Mouse (Mus musculus): ENCODE measurements at regions not wholly inside any gene's neighbourhood (a gene's known extent, or its start where the extent isn't known, plus 50 kb on each side); places are given as distances from the start of the nearest gene placed in this dataset.
"Not testable (repeated sequence)": the region's sequence is repeated elsewhere in the genome, so short reads cannot be mapped to it uniquely, and the experiment has no call there.

- H3K4me3 ChIP-seq (ENCODE audit: low read depth, low read length) = no peak overlapping the region
- H3K27me3 ChIP-seq (ENCODE audit: insufficient read depth, low read length) = no peaks in the 10 kb centered on the region
- TF ChIP-seq CTCF (IDR thresholded peaks at IDR 0.05) = no peak
- ATAC-seq (ENCODE audit: low FRiP score) (no peak), DNase-seq (ENCODE audit: low spot score) (peak; percentile 51)
- no peak overlapping the region for H3K4me2 ChIP-seq (ENCODE audit: low read depth, low read length, poor library complexity, severe bottlenecking)
- H3K9me3 ChIP-seq (ENCODE audit: low read length) = no peaks in the 10 kb centered on the region
- no peaks in the 10 kb centered on the region for H3K36me3 ChIP-seq (ENCODE audit: insufficient read depth, low read length)
- no peak overlapping the region for H3K27ac ChIP-seq (ENCODE audit: low read depth, low read length)
- WGBS = 34% methylated on average over 8 of the region's 8 CpGs
- no peak overlapping the region for H3K9ac ChIP-seq (replicated peaks; ENCODE audit: low read length, poor library complexity, severe bottlenecking)
- H3K4me1 ChIP-seq (ENCODE audit: insufficient read depth, low read length) = no peaks in the 10 kb centered on the region
Observed at GRCm38 (mm10) chr1:83970641-83971285, 393.2 kb downstream of the Pid1 start.

- H3K4me3 ChIP-seq (ENCODE audit: low read depth, low read length); H3K9me3 ChIP-seq (ENCODE audit: low read length); H3K27me3 ChIP-seq (ENCODE audit: insufficient read depth, low read length); H3K4me2 ChIP-seq (ENCODE audit: low read depth, low read length, poor library complexity, severe bottlenecking); H3K36me3 ChIP-seq (ENCODE audit: insufficient read depth, low read length); H3K27ac ChIP-seq (ENCODE audit: low read depth, low read length); ATAC-seq (ENCODE audit: low FRiP score); H3K4me1 ChIP-seq (ENCODE audit: insufficient read depth, low read length); DNase-seq (ENCODE audit: low spot score); H3K9ac ChIP-seq (replicated peaks; ENCODE audit: low read length, poor library complexity, severe bottlenecking): not testable (repeated sequence)
Observed at GRCm38 (mm10) chr1:83964631-83965030, 399.3 kb downstream of the Pid1 start.

- H3K4me3 ChIP-seq (ENCODE audit: low read depth, low read length) = no peak overlapping the region
- H3K4me2 ChIP-seq (ENCODE audit: low read depth, low read length, poor library complexity, severe bottlenecking) = no peak overlapping the region
- no peak overlapping the region for H3K27ac ChIP-seq (ENCODE audit: low read depth, low read length)
- H3K36me3 ChIP-seq (ENCODE audit: insufficient read depth, low read length) = no peaks in the 10 kb centered on the region
- no peaks in the 10 kb centered on the region for H3K4me1 ChIP-seq (ENCODE audit: insufficient read depth, low read length)
- no peak for TF ChIP-seq CTCF (IDR thresholded peaks at IDR 0.05)
- DNase-seq (ENCODE audit: low spot score) = no peak
- ATAC-seq (ENCODE audit: low FRiP score) = no peak
- no peaks in the 10 kb centered on the region for H3K9me3 ChIP-seq (ENCODE audit: low read length)
- H3K9ac ChIP-seq (replicated peaks; ENCODE audit: low read length, poor library complexity, severe bottlenecking) = no peak overlapping the region
- H3K27me3 ChIP-seq (ENCODE audit: insufficient read depth, low read length) = no peaks in the 10 kb centered on the region
- 95% methylated on average over 2 of the region's 2 CpGs for WGBS
Observed at GRCm38 (mm10) chr1:83961761-83962160, 402.2 kb downstream of the Pid1 start.

- no peaks in the 10 kb centered on the region for H3K36me3 ChIP-seq (ENCODE audit: insufficient read depth, low read length)
- no peak for ATAC-seq (ENCODE audit: low FRiP score)
- 73% methylated on average over 4 of the region's 4 CpGs for WGBS
- no peak for TF ChIP-seq CTCF (IDR thresholded peaks at IDR 0.05)
- no peak overlapping the region for H3K4me3 ChIP-seq (ENCODE audit: low read depth, low read length)
- H3K9me3 ChIP-seq (ENCODE audit: low read length) = no peaks in the 10 kb centered on the region
- no peak overlapping the region for H3K9ac ChIP-seq (replicated peaks; ENCODE audit: low read length, poor library complexity, severe bottlenecking)
- H3K4me2 ChIP-seq (ENCODE audit: low read depth, low read length, poor library complexity, severe bottlenecking) = no peak overlapping the region
- no peak for DNase-seq (ENCODE audit: low spot score)
- no peaks in the 10 kb centered on the region for H3K4me1 ChIP-seq (ENCODE audit: insufficient read depth, low read length)
- no peaks in the 10 kb centered on the region for H3K27me3 ChIP-seq (ENCODE audit: insufficient read depth, low read length)
- no peak overlapping the region for H3K27ac ChIP-seq (ENCODE audit: low read depth, low read length)
Observed at GRCm38 (mm10) chr1:83959756-83960155, 404.2 kb downstream of the Pid1 start.

- TF ChIP-seq CTCF (IDR thresholded peaks at IDR 0.05) = no peak
- ATAC-seq (ENCODE audit: low FRiP score) = no peak
- Histone ChIP-seq H3K4me2 (ENCODE audit: low read depth, low read length, poor library complexity, severe bottlenecking) (no peak overlapping the region), H3K4me3 (ENCODE audit: low read depth, low read length) (no peak overlapping the region), H3K9ac (replicated peaks; ENCODE audit: low read length, poor library complexity, severe bottlenecking) (no peak overlapping the region), H3K27me3 (ENCODE audit: insufficient read depth, low read length) (no peaks in the 10 kb centered on the region), H3K27ac (ENCODE audit: low read depth, low read length) (no peak overlapping the region), H3K36me3 (ENCODE audit: insufficient read depth, low read length) (no peaks in the 10 kb centered on the region), H3K9me3 (ENCODE audit: low read length) (no peaks in the 10 kb centered on the region), H3K4me1 (ENCODE audit: insufficient read depth, low read length) (no peaks in the 10 kb centered on the region)
- DNase-seq (ENCODE audit: low spot score) = no peak
- 87% methylated on average over 2 of the region's 2 CpGs for WGBS
Observed at GRCm38 (mm10) chr1:83922900-83923299, 441.1 kb downstream of the Pid1 start.

GRCm38 (mm10) chr1:83915454-83915853, 448.5 kb downstream of the Pid1 start:
- no peaks in the 10 kb centered on the region for H3K4me1 ChIP-seq (ENCODE audit: insufficient read depth, low read length)
- no peak overlapping the region for H3K4me3 ChIP-seq (ENCODE audit: low read depth, low read length)
- no peaks in the 10 kb centered on the region for H3K27me3 ChIP-seq (ENCODE audit: insufficient read depth, low read length)
- no peaks in the 10 kb centered on the region for H3K9me3 ChIP-seq (ENCODE audit: low read length)
- ATAC-seq (ENCODE audit: low FRiP score) (no peak), DNase-seq (ENCODE audit: low spot score) (no peak)
- H3K9ac ChIP-seq (replicated peaks; ENCODE audit: low read length, poor library complexity, severe bottlenecking) = no peak overlapping the region
- no peak for TF ChIP-seq CTCF (IDR thresholded peaks at IDR 0.05)
- WGBS = 80% methylated on average over 5 of the region's 5 CpGs
- H3K36me3 ChIP-seq (ENCODE audit: insufficient read depth, low read length) = no peaks in the 10 kb centered on the region
- H3K27ac ChIP-seq (ENCODE audit: low read depth, low read length) = no peak overlapping the region
- H3K4me2 ChIP-seq (ENCODE audit: low read depth, low read length, poor library complexity, severe bottlenecking) = no peak overlapping the region
